Mouse (Mus musculus) naive thymus-derived CD4-positive, alpha-beta T cell, adult 2 months (primary cell): ENCODE results near the gene Maff.

Experiments
- DNase-seq: peaks from one replicate; pipeline ENCODE4 v3.0.0-alpha.2; 2011; ENCODE audit warnings: low read depth

The Maff gene

DNA sequence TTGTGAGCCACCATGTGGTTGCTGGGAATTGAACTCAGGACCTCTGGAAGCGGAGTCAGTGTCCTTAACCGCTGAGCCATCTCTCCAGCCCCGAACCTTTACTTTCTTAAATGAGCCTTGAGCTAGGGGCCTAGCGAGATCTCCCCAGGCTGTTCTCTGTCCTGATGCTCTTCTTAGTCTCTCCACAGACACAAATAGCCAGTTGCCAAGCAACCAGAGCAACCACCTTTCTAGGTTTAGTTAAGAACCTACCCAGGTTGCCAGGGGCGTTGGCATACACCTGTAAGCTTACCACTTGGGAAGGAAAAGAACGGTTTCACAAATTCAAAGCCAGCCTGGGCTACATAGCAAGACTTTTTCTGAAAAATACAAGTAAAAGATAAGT, 16.4 kb upstream of the Maff start:
- DNase-seq = peak; percentile 58

GRCm38 (mm10) chr15:79330521-79330920, 15.9 kb upstream of the Maff start:
- no peak for DNase-seq

DNA sequence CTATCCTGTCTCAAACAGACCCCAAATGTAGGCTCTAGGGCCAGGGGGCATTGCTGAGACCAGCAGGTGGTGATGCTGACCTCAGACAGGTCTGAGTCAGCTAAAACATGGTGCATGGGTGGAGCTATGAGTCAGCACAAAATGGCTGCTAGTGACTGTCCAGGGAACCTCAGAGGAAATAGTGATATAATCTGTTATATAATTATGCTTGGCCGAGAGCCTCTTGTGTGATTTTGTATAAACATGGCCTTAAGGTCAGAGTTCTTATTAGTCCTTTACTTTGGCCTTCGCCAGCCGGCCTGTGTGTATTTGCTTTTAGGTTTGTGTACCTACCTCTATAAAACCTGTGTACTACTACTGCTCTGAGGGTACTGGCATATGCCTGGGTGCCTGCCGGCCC, 13.0 kb upstream of the Maff start:
- no peak for DNase-seq

DNA sequence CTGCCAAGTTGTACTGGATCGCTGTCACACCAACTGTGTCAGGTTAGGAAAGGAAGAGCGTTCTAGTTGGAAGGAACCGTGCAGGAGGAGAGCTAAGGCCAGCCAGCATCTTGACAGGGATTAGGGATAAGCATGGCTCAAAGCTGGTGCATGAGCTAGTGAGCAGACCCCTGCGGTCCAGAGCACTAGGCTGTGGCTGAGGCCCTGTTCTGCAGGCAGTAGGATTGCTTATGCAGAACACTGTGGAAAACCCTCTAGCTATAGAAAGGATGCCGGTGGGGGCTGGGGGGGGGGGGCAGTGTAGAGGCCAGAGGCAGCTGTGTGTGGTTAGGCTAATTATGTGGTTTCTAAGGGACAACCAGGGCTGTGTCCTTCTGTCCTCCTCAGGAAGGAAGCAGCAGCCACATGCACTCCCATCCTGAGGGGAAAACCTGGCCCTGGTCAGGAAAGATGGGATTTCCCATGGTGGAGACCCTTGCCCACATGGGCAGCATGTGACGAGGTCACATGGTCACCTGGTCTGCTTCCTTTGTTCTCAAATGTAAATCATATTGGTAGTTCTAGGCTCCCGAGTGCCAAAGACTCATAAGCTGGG, 11.3 kb upstream of the Maff start:
- no peak for DNase-seq

DNA sequence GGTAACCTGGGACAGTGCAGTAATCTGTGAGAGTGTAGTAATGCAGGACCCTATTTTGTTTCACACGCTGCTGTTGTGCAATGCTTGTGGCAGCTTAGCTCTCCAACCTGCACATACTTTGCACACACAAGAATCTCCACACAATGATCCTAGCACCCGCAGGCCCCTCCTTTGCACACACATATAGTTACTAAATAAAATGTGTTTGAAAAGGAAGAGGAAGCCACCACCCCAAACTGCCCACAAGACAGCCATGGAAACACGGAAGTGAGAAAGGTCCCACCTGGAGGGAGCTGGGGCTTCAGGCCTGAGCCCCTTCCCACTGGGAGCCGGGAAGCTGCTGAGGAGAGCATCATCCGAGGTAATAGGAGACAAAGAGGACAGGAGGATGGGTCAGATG, 7.4 kb upstream of the Maff start:
- no peak for DNase-seq

GRCm38 (mm10) chr15:79342641-79343337, 3.6 kb upstream of the Maff start:
- DNase-seq = peak; percentile 17

- DNase-seq = no peak
These were observed 1.8 kb upstream of the Maff start for GRCm38 (mm10) chr15:79344627-79345026.

GRCm38 (mm10) chr15:79347165-79347844, 884 bp downstream of the Maff start:
- peak; percentile 96 for DNase-seq

DNA sequence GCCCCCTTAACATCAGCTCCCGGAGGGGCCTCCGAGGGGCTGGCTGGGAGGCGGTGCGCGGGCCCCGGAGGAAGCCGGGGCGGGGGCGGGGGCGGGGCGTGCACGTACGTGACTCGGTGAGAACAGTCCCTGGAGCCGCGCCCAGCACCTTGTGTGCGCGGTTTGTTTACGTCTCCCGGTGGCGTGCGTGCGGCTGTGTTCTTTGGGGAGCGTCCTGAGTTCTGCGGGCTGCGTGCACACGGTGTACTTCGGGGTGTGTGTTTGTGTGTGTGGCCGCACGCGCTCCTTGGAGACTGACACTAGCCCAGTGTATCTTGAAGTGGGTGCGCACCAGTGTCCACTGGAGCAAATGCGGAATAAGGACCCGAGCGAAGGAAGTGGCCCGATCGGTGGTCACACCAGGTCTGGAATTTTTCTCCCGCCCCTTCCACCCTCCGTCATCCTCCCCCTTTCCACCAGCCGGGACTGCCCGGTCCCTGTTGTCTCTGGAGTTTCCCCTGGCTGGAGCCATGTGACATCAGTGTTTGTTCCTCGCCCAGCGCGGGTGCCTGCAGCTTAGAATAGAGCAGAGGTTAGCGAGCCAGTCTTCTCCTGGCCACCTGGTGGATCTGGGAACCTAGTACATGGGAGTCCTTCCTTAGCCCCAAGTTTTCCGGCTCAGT, 1.6 kb downstream of the Maff start:
- peak; percentile 95 for DNase-seq

GRCm38 (mm10) chr15:79348651-79349050, 2.2 kb downstream of the Maff start:
- DNase-seq = no peak

DNA sequence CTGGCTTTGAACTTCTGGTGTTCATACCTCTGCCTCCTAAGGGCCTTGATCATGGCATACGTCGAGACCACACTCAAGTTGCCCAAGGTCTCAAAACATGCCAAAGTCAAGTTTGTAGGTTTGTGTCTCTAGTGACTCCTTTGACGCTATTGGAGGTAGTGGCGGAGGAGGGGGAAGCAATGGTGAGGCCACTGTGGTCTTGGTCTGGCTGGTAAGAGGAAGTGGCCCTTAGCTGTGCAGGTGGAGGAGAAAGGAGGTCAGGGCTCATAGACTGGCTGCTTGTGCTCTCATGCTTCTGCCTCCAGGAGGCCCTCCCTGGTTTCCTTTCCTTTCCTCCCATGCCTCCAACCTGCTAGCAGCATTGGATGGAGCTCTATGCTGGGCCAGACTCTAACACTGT, 4.4 kb downstream of the Maff start:
- peak; percentile 30 for DNase-seq

GRCm38 (mm10) chr15:79351331-79351767, 4.9 kb downstream of the Maff start:
- DNase-seq = no peak

- peak; percentile 19 for DNase-seq
These were observed 6.1 kb downstream of the Maff start for GRCm38 (mm10) chr15:79352479-79352878.

- DNase-seq = no peak
These were observed 7.4 kb downstream of the Maff start for GRCm38 (mm10) chr15:79353690-79354305.

DNA sequence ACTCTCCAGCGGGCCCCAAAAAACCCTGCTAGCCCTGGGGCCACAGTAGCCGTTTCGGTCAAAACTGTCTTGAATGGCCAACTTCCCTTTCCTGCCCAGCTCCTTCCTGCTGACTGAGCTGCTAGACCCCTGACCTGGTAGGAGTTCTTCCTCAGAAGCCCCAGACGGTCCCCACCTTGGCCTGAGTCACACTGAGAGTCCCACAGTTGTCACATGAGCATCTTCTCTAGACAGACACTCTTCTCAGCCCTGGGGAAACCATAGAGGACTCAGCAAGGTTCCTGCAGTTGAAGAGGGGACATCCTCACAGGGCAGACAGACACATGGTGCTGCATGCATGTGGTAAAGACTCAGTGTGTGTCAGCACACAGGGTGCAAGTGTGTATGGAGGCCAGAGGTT, 8.2 kb downstream of the Maff start:
- no peak for DNase-seq

DNA sequence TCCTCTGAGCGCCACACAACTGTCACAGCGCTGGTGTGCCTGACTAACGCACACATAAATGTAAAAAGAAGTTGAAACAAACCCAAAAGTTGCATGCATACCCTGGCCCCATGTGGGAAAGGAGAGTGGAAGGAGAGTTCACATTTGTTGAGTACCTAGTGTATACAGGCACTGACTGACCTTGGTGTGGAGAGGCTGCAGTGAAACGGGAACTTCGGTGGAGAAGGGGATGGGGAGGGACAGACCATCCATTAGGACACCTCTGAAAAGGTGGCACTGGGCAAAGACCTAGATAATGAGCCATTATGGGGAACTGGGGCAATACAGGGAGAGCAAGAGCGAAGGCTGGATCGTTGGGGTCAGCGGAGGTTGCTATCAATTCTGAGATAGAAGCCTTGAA, 10.1 kb downstream of the Maff start:
- DNase-seq = no peak

DNA sequence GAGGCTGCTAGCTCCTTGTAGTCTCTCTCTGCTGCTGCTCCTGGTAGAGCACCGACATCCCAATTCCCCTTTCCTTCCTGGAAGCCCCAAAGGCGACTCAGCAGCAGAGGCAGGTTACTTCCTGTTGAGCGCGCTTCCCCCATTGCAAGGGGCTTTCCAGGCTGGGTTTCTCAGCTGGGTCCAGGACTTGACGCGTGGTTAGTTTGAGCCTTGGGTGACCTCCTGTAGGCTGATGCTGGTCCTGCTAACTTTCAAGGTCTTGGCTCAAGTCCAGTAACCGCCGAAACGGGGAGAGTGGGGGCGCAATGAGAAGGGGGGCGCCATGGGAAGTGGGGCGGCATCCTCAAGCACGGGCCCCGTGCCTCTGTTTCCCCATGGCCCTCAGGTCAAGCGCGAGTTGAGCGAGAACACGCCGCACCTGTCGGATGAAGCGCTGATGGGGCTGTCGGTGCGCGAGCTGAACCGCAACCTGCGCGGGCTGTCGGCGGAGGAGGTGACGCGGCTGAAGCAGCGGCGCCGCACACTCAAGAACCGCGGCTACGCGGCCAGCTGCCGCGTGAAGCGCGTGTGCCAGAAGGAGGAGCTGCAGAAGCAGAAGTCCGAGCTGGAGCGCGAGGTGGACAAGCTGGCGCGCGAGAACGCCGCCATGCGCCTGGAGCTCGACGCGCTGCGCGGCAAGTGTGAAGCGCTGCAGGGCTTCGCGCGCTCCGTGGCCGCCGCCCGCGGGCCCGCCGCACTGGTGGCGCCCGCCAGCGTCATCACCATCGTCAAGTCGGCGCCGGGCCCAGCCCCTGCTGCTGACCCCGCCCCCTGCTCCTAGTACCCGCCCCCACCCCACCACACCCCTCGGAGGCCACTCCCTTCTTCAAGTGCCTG, 10.9 kb downstream of the Maff start:
- peak; percentile 77 for DNase-seq

DNA sequence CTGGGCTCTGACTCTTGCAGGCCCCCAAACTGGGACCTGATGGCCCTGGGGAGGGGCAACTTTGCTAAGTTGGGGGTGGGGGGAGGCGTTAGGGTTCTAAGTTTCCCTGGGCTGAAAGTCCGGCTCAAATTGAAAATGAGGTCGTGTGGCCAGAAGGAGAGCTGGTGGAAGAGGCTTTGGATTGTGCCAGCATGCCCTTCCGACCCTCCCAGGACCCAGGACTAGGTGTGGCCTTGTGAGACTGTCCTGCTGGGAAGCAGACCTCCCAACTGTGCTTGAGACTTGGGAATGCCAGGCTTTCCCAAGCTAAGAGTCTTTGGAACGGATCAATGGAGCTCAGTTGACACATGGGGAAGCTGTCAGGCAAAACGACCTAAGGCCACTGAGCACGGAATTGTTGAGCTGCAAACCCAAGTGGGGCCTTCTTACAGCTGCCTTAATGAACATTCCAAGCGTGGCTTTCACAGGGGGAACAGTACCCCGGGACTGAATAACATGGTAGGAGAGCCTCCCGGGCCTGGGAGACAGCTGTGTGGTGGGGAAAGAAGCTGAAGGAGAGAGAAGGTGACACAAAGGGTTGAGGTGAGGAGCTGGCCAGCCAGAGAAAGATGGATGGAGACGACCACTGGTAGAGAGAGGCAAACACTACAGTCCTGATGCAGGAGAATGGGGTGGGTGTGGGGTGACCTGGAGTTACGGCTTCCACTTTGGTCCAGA, 11.7 kb downstream of the Maff start:
- no peak for DNase-seq

DNA sequence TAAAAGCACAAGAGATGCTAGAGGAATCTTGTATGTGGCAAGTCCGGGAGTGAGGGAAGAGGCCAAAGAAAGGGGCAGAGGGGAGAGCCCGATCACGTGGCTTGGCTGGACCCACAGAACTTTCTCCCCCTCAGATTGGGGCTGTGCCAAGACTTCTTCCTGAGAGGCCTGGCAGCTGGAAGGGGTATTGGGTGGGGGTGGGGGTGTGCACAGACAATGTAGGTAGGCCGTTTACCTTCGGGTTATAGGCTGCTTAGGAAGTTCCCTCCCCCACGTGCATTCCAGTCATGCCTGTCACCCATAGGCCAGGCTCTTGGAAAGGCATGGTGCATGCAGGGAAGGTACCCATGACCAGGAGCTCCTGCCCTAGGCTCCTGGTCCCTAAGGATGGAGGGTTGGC, 13.5 kb downstream of the Maff start:
- DNase-seq = no peak

DNA sequence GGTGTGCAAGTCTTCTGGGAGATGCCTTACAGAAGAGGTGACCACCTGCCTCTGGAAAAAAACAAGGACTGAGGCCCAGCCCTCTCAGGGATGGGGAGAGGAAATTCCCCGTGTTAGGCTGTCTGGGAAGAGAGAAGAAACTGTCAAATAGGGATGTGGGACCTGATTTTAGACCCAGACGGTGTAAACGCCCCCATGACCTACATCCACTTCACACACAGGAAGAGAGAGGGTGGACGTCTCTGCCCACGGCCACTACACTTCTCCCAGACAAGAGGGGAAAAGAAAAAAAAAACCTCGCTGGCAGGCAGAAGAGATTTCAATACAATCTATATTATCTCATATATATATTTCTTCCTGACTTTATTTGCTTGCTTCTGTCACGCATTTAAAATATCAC, 13.9 kb downstream of the Maff start:
- no peak for DNase-seq

- no peak for DNase-seq
These were observed 14.6 kb downstream of the Maff start for GRCm38 (mm10) chr15:79361023-79361422.
